Comparison of ENCODE assay signal across 12 mouse cellular contexts in the genomic region with DNA sequence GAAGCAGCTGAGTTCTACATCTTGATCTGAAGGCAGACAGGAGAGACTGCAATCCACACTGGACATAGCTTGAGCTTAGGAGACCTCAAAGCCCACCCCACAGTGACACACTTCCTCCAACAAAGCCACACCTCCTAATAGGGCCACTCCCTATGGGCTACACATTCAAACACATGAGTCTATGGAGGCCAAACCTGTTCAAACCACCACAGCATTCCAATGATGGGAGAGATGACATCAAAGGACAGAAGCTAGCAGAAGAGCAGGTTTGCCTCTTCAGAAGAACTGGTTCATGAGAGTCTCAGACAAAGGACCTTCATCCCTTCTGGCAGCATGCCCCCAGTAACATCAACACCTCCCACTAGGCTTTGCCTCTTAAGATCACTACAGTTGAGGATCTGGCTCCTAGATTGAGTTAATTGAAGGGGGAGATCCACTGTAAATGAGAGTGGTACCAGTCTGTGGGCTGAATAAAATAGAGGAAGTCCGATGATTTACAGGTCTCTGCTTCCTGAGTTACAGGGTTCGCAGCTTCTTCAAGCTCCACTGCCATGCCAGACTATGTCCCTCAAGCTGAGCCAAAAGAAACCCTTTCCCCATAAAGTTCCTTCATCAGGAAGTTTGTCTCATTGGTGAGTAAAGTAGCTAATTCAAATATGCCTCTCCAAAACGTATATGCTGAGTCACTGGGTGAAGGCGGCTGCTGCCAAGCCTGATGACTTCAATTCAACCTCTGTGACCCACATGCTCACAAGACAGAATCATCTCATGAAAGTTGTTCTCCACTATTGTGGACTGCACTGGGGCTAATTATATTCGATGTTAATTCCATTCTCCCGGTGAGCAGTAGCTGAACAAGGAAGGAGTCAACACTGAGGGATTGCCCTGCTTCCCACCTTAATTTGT.
"Had no signal": no experiment of that assay in that cellular context is flagged by ENCODE, and none has a peak within 500 bp of the region (broad histone marks: within the 10 kb centered on the region; RNA-seq: fewer than 3 reads in every experiment).

No protein-coding gene starts in this region.

- DNase-seq: kidney, postnatal 10 days; midbrain, embryonic 14.5 days; retina, postnatal 1 day; right cerebral cortex, postnatal 14 days; thymus, postnatal 4 days had no signal

- H3K4me1 ChIP-seq: liver, embryonic 12.5 days; lung, embryonic 15.5 days; midbrain, embryonic 10.5 days; stomach, embryonic 15.5 days had no signal

- H3K27ac ChIP-seq: left cerebral cortex, adult 2 months; limb, embryonic 10.5 days; liver, embryonic 12.5 days; lung, embryonic 15.5 days; midbrain, embryonic 10.5 days; stomach, embryonic 15.5 days had no signal

- H3K9me3 ChIP-seq: limb, embryonic 10.5 days; liver, embryonic 12.5 days; lung, embryonic 15.5 days; midbrain, embryonic 10.5 days; stomach, embryonic 15.5 days had no signal

- H3K9ac ChIP-seq: liver, embryonic 12.5 days; lung, embryonic 15.5 days; stomach, embryonic 15.5 days had no signal

- H3K4me3 ChIP-seq: left cerebral cortex, adult 2 months; limb, embryonic 10.5 days; liver, embryonic 12.5 days; lung, embryonic 15.5 days; midbrain, embryonic 10.5 days; myocyte; stomach, embryonic 15.5 days had no signal

- H3K36me3 ChIP-seq: limb, embryonic 10.5 days; liver, embryonic 12.5 days; lung, embryonic 15.5 days; midbrain, embryonic 10.5 days; stomach, embryonic 15.5 days had no signal

- ATAC-seq: liver, embryonic 12.5 days had no signal

- H3K4me2 ChIP-seq: liver, embryonic 12.5 days; lung, embryonic 15.5 days; stomach, embryonic 15.5 days had no signal

- H3K27me3 ChIP-seq: liver, embryonic 12.5 days; lung, embryonic 15.5 days; stomach, embryonic 15.5 days had no signal
